ENCODE assay signal across 8 mouse cellular contexts in the genomic region with DNA sequence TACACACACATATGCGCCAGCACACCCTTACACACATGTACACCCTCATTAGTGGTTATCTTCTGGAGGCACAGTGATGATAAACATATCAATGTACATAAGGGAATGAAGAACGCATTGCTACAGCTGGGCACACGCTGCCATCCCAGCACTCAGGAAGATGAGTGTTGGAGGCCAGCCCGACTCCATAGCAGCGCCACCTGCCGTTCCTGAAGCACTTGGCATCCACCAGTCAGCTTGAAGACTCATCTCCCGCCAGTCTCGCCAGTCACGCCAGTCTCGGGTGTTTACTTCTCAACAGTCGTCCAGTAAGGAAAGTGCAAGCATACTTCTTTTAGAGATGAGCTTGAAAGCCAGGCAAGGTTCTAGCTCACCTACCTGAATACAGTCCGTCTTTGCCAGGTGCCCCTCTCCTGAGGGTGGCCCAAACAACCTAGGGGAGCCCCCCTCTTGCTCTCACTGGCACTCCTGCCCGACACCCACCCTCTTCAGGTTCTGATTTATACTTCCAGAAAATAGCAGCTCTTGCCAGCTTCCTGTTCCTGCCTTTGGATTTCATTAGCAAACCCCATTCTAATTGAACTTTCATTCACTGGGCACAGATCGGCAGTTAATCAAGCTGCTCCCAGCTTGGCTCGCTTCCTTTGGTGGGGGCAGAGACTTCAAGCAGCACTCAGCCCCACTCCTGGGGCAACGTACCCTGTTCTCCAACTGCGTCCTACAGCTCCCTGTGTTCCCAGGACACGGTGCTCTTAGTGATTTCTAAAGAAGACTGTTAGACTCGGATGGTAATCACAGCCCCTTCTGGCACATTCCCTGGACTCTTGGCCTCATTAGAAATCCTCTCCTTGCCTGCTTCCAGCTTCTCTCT.
A peak's percentile ranks its signal among the peaks of the same experiment; 100 is the strongest.
DNase-seq lines count a peak whose midpoint lies in the region; ATAC-seq and TF ChIP-seq lines count a peak whose summit lies in the region.

No protein-coding gene starts in this region.

- H3K4me3 ChIP-seq in heart, embryonic 10.5 days: no peak overlapping the region
- no peak overlapping the region for H3K4me3 ChIP-seq in MEL (ENCODE audit: control insufficient read depth in 1 of 2, insufficient read depth in 1 of 2, low read depth in 2 of 2, low read length in 2 of 2)
- H3K4me3 ChIP-seq in hindbrain, embryonic 13.5 days: no peak overlapping the region
- no peak overlapping the region for H3K4me3 ChIP-seq in midbrain, postnatal 0 days (ENCODE audit: low read depth, low read length)

- H3K4me2 ChIP-seq in hindbrain, embryonic 13.5 days: no peak overlapping the region
- 0 out of 2 replicates have a peak overlapping the region, but pooled peaks have one; percentile 22 for H3K4me2 ChIP-seq in midbrain, postnatal 0 days (ENCODE audit: low read depth, low read length, poor library complexity, severe bottlenecking)

- H3K9ac ChIP-seq in MEL (ENCODE audit: control insufficient read depth, low read depth, low read length, poor library complexity, severe bottlenecking): no peak overlapping the region
- H3K9ac ChIP-seq in hindbrain, embryonic 13.5 days: no peak overlapping the region
- H3K9ac ChIP-seq in midbrain, postnatal 0 days (replicated peaks; ENCODE audit: low read length, poor library complexity, severe bottlenecking): no peak overlapping the region

- H3K79me2 ChIP-seq in MEL (ENCODE audit: control insufficient read depth, insufficient read depth, low read length, poor library complexity): no peaks in the 10 kb centered on the region

- H3K36me3 ChIP-seq in heart, embryonic 10.5 days: no peaks in the 10 kb centered on the region
- peaks cover 0 to 15% of the 10 kb centered on the region in 2 experiments; a peak in 2 of 4 replicates for H3K36me3 ChIP-seq in MEL (ENCODE audit: control insufficient read depth in 1 of 2, insufficient read depth in 2 of 2, low read length in 2 of 2)
- H3K36me3 ChIP-seq in hindbrain, embryonic 13.5 days: no peaks in the 10 kb centered on the region
- H3K36me3 ChIP-seq in midbrain, postnatal 0 days (ENCODE audit: insufficient read depth, low read length): no peaks in the 10 kb centered on the region

- peak; percentile 73 for DNase-seq in heart, adult 11 months
- DNase-seq in heart, embryonic 10.5 days (ENCODE audit: low spot score): no peak
- peak; percentile 32 for DNase-seq in MEL (ENCODE audit: low read depth, low spot score)
- DNase-seq in cerebellum, postnatal 25 days: peak; percentile 66 to 80
- DNase-seq in left cerebral cortex, adult 9 months (ENCODE audit: low spot score in 2 of 2): peak; percentile 54 to 79
- peak; percentile 88 for DNase-seq in midbrain, postnatal 0 days (ENCODE audit: low spot score)
- DNase-seq in urinary bladder, adult 18-20 months (ENCODE audit: low spot score in 2 of 2): no peak

- 54% methylated on average over 19 of the region's 19 CpGs for WGBS in heart, embryonic 10.5 days
- 48% methylated on average over 19 of the region's 19 CpGs for WGBS in hindbrain, embryonic 13.5 days
- WGBS in midbrain, postnatal 0 days: 43% methylated on average over 19 of the region's 19 CpGs

- TF ChIP-seq EP300 in MEL (IDR thresholded peaks at IDR 0.05; ENCODE audit: low read depth in 1 of 2, low read length in 2 of 2): no peak

- H3K4me1 ChIP-seq in heart, embryonic 10.5 days: no peaks in the 10 kb centered on the region
- peaks cover 4 to 13% of the 10 kb centered on the region in 2 experiments for H3K4me1 ChIP-seq in MEL (ENCODE audit: control insufficient read depth in 1 of 2, insufficient read depth in 2 of 2, low read length in 2 of 2)
- H3K4me1 ChIP-seq in hindbrain, embryonic 13.5 days (replicated peaks): no peaks in the 10 kb centered on the region
- H3K4me1 ChIP-seq in midbrain, postnatal 0 days (ENCODE audit: insufficient read depth, low read length): no peaks in the 10 kb centered on the region

- TF ChIP-seq RAD21 in MEL (IDR thresholded peaks at IDR 0.05; ENCODE audit: low read depth, low read length): peak; percentile 10

- TF ChIP-seq CTCF in MEL (IDR thresholded peaks at IDR 0.05 in 2 of 3, conservative IDR thresholded peaks at IDR 0.05 in 1 of 3; ENCODE audit: control insufficient read depth in 1 of 3, insufficient read depth in 1 of 3, low read depth in 2 of 3, low read length in 3 of 3, poor library complexity in 1 of 3, severe bottlenecking in 1 of 3): peak in 2 of 3 experiments; percentile 53 to 55; a peak in 5 of 6 replicates
- TF ChIP-seq CTCF in midbrain, postnatal 0 days (IDR thresholded peaks at IDR 0.05): peak; percentile 69

- peak; percentile 81 for ATAC-seq in hindbrain, embryonic 13.5 days (ENCODE audit: low FRiP score)
- ATAC-seq in midbrain, postnatal 0 days (ENCODE audit: low FRiP score): peak; percentile 77

- H3K27me3 ChIP-seq in heart, embryonic 10.5 days (ENCODE audit: insufficient read depth, poor library complexity, severe bottlenecking): no peaks in the 10 kb centered on the region
- no peaks in the 10 kb centered on the region for H3K27me3 ChIP-seq in MEL (ENCODE audit: control insufficient read depth in 1 of 2, insufficient read depth in 2 of 2, low read length in 2 of 2)
- H3K27me3 ChIP-seq in hindbrain, embryonic 13.5 days: peaks cover 5% of the 10 kb centered on the region; the same call in 1 of the 2 replicates
- no peaks in the 10 kb centered on the region for H3K27me3 ChIP-seq in midbrain, postnatal 0 days (ENCODE audit: insufficient read depth, low read length)

- no peak for TF ChIP-seq POLR2A in MEL (IDR thresholded peaks at IDR 0.05; ENCODE audit: control insufficient read depth in 1 of 2, insufficient read depth in 1 of 2, low read depth in 1 of 2, low read length in 2 of 2, poor library complexity in 1 of 2)

- H3K9me3 ChIP-seq in heart, embryonic 10.5 days: no peaks in the 10 kb centered on the region
- H3K9me3 ChIP-seq in MEL (replicated peaks; ENCODE audit: insufficient read depth, low read length): no peaks in the 10 kb centered on the region
- H3K9me3 ChIP-seq in hindbrain, embryonic 13.5 days: 0 out of 2 replicates have a peak, but pooled peaks cover 2% of the 10 kb centered on the region
- no peaks in the 10 kb centered on the region for H3K9me3 ChIP-seq in midbrain, postnatal 0 days (ENCODE audit: low read length)

- H3K27ac ChIP-seq in heart, embryonic 10.5 days: no peak overlapping the region
- H3K27ac ChIP-seq in MEL (ENCODE audit: control insufficient read depth, low read depth, low read length): no peak overlapping the region
- H3K27ac ChIP-seq in hindbrain, embryonic 13.5 days: no peak overlapping the region
- peak overlapping the region; percentile 47 for H3K27ac ChIP-seq in midbrain, postnatal 0 days (ENCODE audit: low read depth, low read length)

TF ChIP-seq in MEL, 35 proteins besides CTCF, POLR2A, EP300 and RAD21:
- TF ChIP-seq POLR2AphosphoS5 (IDR thresholded peaks at IDR 0.05; ENCODE audit: borderline replicate concordance, low read depth, low read length) (no peak), RCOR1 (IDR thresholded peaks at IDR 0.05; ENCODE audit: low read depth, low read length) (no peak), SMC3 (IDR thresholded peaks at IDR 0.05; ENCODE audit: low read depth, low read length) (peak; percentile 46; the same call in 1 of the 2 replicates)

Comparison
In these comparisons a context has a peak if more than half of its experiments do, and no peak if none do; other contexts are left out.
1. DNase-seq: peak in heart, adult 11 months (single experiment), MEL (single experiment), cerebellum, postnatal 25 days (2 of 2), left cerebral cortex, adult 9 months (2 of 2) and midbrain, postnatal 0 days (single experiment); none in heart, embryonic 10.5 days (single experiment) and urinary bladder, adult 18-20 months (0 of 2).